Mouse (Mus musculus) megakaryocyte progenitor cell, adult 5-6 weeks (primary cell): ENCODE data around the gene Sec14l5. TPM values are rescaled to one million over a fixed set of nuclear protein-coding genes. Genes with fewer than 3 reads are reported as not detected.

Source experiments
- ATAC-seq: replicated peaks from 2 replicates; pipeline ENCODE4 v1.8.0; 2016; ENCODE audit warnings: mild to moderate bottlenecking, moderate TSS enrichment, inconsistent platforms; ENCODE audit not compliant: poor library complexity
- total RNA-seq, 2 experiments: library from RNA; stranded (forward) in 1 of 2; stranded (reverse) in 1 of 2; fragments of 157-497, 149-512 nt in 1 of 2; fragments of 200-1000 nt in 1 of 2; gene quantifications; 2 replicates each; pipeline versions ENCODE4 v1.2.3 to v1.2.4; 2015 to 2017

Sec14l5 gene
- total RNA-seq, 2 experiments from 2014 or later: not detected

- no peak for ATAC-seq
Observed at GRCm38 (mm10) chr16:5153299-5154026, 6.6 kb downstream of the Sec14l5 start.

- no peak for ATAC-seq
Observed at GRCm38 (mm10) chr16:5155014-5155413, 8.1 kb downstream of the Sec14l5 start.

GRCm38 (mm10) chr16:5156495-5156894 lies 9.6 kb downstream of the Sec14l5 start:
- ATAC-seq: no peak

- no peak for ATAC-seq
Observed at GRCm38 (mm10) chr16:5157113-5157512, 10.2 kb downstream of the Sec14l5 start.

- ATAC-seq: no peak
Observed at GRCm38 (mm10) chr16:5159248-5159647, 12.3 kb downstream of the Sec14l5 start.

GRCm38 (mm10) chr16:5164327-5164726 lies 17.4 kb downstream of the Sec14l5 start:
- no peak for ATAC-seq

- no peak for ATAC-seq
Observed at GRCm38 (mm10) chr16:5168038-5168437, 21.1 kb downstream of the Sec14l5 start.

GRCm38 (mm10) chr16:5168829-5169228 lies 21.9 kb downstream of the Sec14l5 start:
- ATAC-seq: no peak

- no peak for ATAC-seq
Observed at GRCm38 (mm10) chr16:5172636-5173035, 25.7 kb downstream of the Sec14l5 start.

- no peak for ATAC-seq
Observed at GRCm38 (mm10) chr16:5183310-5183975, 36.5 kb downstream of the Sec14l5 start.

GRCm38 (mm10) chr16:5184101-5184500 lies 37.2 kb downstream of the Sec14l5 start:
- no peak for ATAC-seq

- no peak for ATAC-seq
Observed at GRCm38 (mm10) chr16:5184956-5185355, 38.0 kb downstream of the Sec14l5 start.

- ATAC-seq: no peak
Observed at GRCm38 (mm10) chr16:5185691-5186090, 38.8 kb downstream of the Sec14l5 start.

- no peak for ATAC-seq
Observed at GRCm38 (mm10) chr16:5186234-5186633, 39.3 kb downstream of the Sec14l5 start.

- ATAC-seq: peak; percentile 93
Observed at GRCm38 (mm10) chr16:5195080-5195479, 48.2 kb downstream of the Sec14l5 start.

- ATAC-seq: peak; percentile 76
Observed at GRCm38 (mm10) chr16:5202681-5203080, 55.8 kb downstream of the Sec14l5 start.

- ATAC-seq: peak; percentile 46
Observed at GRCm38 (mm10) chr16:5203200-5203599, 56.3 kb downstream of the Sec14l5 start.

- peak; percentile 83 for ATAC-seq
Observed at GRCm38 (mm10) chr16:5203668-5204433, 56.9 kb downstream of the Sec14l5 start, which contains the start of gene Nagpa. Gene Nagpa, minus strand, starts transcription at chr16:5204012.

- ATAC-seq: no peak
Observed at GRCm38 (mm10) chr16:5205431-5205970, 58.6 kb downstream of the Sec14l5 start.

- no peak for ATAC-seq
Observed at GRCm38 (mm10) chr16:5206051-5206450, 59.1 kb downstream of the Sec14l5 start.

- peak; percentile 97 for ATAC-seq
Observed at GRCm38 (mm10) chr16:5210365-5210764, 63.5 kb downstream of the Sec14l5 start.
